Comparison of ENCODE assay signal across 8 mouse cellular contexts in genomic region chr16:37732023-37732761, GRCm38 (mm10). TPM values are rescaled to one million over a fixed set of nuclear protein-coding genes. Genes with fewer than 3 reads are reported as not detected.
DNase-seq lines count a peak whose midpoint lies in the region; ATAC-seq lines count a peak whose summit lies in the region.
"Had no signal": no experiment of that assay in that cellular context is flagged by ENCODE, and none has a peak within 500 bp of the region (broad histone marks: within the 10 kb centered on the region; RNA-seq: fewer than 3 reads in every experiment).

No protein-coding gene starts in this region.

- peak overlapping the region; percentile 61 for H3K27ac ChIP-seq in forebrain, embryonic 16.5 days (ENCODE audit: low read length)
- H3K27ac ChIP-seq in hindbrain, embryonic 13.5 days = peak overlapping the region; percentile 30; the same call in 1 of the 2 replicates
- H3K27ac ChIP-seq: hindbrain, embryonic 15.5 days had no signal

- peak; percentile 31 to 50 for DNase-seq in right cerebral cortex, postnatal 10 days (ENCODE audit: low spot score in 2 of 2)
- no peak for DNase-seq in right cerebral cortex, adult 18-20 months
- DNase-seq in adrenal gland, adult 8-10 months = no peak
- no peak for DNase-seq in liver
- no peak for DNase-seq in c-Kit-positive CD71-positive TER-119-positive erythroid progenitor cells, embryonic 14.5 days (ENCODE audit: low spot score)

- peaks cover 14% of the 10 kb centered on the region for H3K4me1 ChIP-seq in forebrain, embryonic 16.5 days (replicated peaks; ENCODE audit: control insufficient read depth, insufficient read depth, low read length)
- H3K4me1 ChIP-seq in hindbrain, embryonic 13.5 days (replicated peaks) = peaks cover 12% of the 10 kb centered on the region

- H3K27me3 ChIP-seq in forebrain, embryonic 16.5 days (replicated peaks; ENCODE audit: control insufficient read depth, insufficient read depth, low read length) = no peaks in the 10 kb centered on the region
- no peaks in the 10 kb centered on the region for H3K27me3 ChIP-seq in hindbrain, embryonic 13.5 days
- H3K27me3 ChIP-seq: hindbrain, embryonic 15.5 days had no signal

- no peak overlapping the region for H3K9ac ChIP-seq in forebrain, embryonic 16.5 days (replicated peaks; ENCODE audit: low read depth, low read length)
- H3K9ac ChIP-seq in hindbrain, embryonic 13.5 days = no peak overlapping the region
- H3K9ac ChIP-seq: hindbrain, embryonic 15.5 days had no signal

- no peak overlapping the region for H3K4me3 ChIP-seq in forebrain, embryonic 16.5 days (replicated peaks; ENCODE audit: low read length)
- no peak overlapping the region for H3K4me3 ChIP-seq in hindbrain, embryonic 13.5 days
- H3K4me3 ChIP-seq: hindbrain, embryonic 15.5 days had no signal

- H3K9me3 ChIP-seq in forebrain, embryonic 16.5 days (ENCODE audit: control insufficient read depth, low read length) = no peaks in the 10 kb centered on the region
- no peaks in the 10 kb centered on the region for H3K9me3 ChIP-seq in hindbrain, embryonic 13.5 days
- H3K9me3 ChIP-seq: hindbrain, embryonic 15.5 days had no signal

- 41% methylated on average over 7 of the region's 7 CpGs for WGBS in forebrain, embryonic 16.5 days
- WGBS in hindbrain, embryonic 13.5 days = 67% methylated on average over 7 of the region's 7 CpGs

- H3K4me2 ChIP-seq in forebrain, embryonic 16.5 days (ENCODE audit: low read length) = no peak overlapping the region
- no peak overlapping the region for H3K4me2 ChIP-seq in hindbrain, embryonic 13.5 days
- H3K4me2 ChIP-seq: hindbrain, embryonic 15.5 days had no signal

- H3K36me3 ChIP-seq in forebrain, embryonic 16.5 days (ENCODE audit: control insufficient read depth, insufficient read depth) = no peaks in the 10 kb centered on the region
- no peaks in the 10 kb centered on the region for H3K36me3 ChIP-seq in hindbrain, embryonic 13.5 days
- H3K36me3 ChIP-seq: hindbrain, embryonic 15.5 days had no signal

- ATAC-seq in forebrain, embryonic 16.5 days = peak; percentile 87
- no peak for ATAC-seq in hindbrain, embryonic 13.5 days (ENCODE audit: low FRiP score)

RNA-seq across cellular contexts. Expression of gene Fstl1, which starts 44.5 kb away (rescaled TPM):
- 75.6 and 105 TPM in 2 replicates for polyA plus RNA-seq in forebrain, embryonic 16.5 days (2015; fragmentation: Nextera tagmentation; extraction: Ambion mirVana)
- polyA plus RNA-seq in hindbrain, embryonic 13.5 days (2015; fragmentation: Nextera tagmentation; extraction: Ambion mirVana) = 126 and 133 TPM in 2 replicates
- 10 to 100 TPM; 21.2 to 45.6 (median 33.8) TPM for total RNA-seq in adrenal gland, adult 8-10 months (2022)

Comparison
In these comparisons a context has a peak if more than half of its experiments do, and no peak if none do; other contexts are left out.
1. DNase-seq: peak in right cerebral cortex, postnatal 10 days (2 of 2); none in right cerebral cortex, adult 18-20 months (single experiment), adrenal gland, adult 8-10 months (single experiment), liver (single experiment) and c-Kit-positive CD71-positive TER-119-positive erythroid progenitor cells, embryonic 14.5 days (single experiment).